Mouse (Mus musculus) large intestine, adult 2 months (tissue): Measurements from ENCODE around the gene D5Ertd579e. TPM values are rescaled to one million over a fixed set of nuclear protein-coding genes. Genes with fewer than 3 reads are reported as not detected.

Source experiments
- DNase-seq: peaks from one replicate; pipeline ENCODE4 v3.0.0-alpha.2; 2012; ENCODE audit warnings: low read depth, low spot score
- WGBS: fragments of 180-500 bp; shearing (Covaris S2); methylation state at CpG from one replicate; pipeline ENCODE4 v1.1.7; 2018; 5-methylcytosine and 5-hydroxymethylcytosine counted together
- polyA plus RNA-seq: library from polyadenylated mRNA; depleted of rRNA; stranded (reverse); fragments of >200 nt; gene quantifications from 2 replicates; pipeline ENCODE4 v1.2.3, GENCODE M21; 2012

The D5Ertd579e gene
- polyA plus RNA-seq, 1 experiment: 24.5 TPM

DNA sequence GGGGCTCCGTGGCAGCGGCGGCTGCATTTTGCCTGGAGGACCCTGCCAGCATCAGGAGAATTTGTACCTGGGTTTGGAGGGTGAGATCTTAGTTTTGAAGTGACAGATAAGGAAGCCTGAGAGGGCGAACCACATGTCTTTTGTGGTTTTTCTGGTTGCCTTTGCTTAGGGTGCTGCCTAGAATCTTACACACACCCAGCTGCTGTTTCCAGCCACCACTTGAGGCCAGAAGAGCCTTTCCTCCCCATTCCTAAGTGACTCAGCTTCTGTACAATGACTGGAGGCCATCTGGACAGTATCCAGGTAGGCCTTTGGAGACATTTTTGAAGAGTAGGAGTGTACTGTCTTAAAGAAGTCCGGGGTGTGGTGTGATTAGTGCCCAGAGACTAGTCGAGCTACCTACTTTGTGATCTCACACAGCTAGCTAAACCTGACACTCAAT is 26.6 kb upstream of the D5Ertd579e start:
- DNase-seq: no peak
- 51% methylated on average over 6 of the region's 6 CpGs for WGBS

DNA sequence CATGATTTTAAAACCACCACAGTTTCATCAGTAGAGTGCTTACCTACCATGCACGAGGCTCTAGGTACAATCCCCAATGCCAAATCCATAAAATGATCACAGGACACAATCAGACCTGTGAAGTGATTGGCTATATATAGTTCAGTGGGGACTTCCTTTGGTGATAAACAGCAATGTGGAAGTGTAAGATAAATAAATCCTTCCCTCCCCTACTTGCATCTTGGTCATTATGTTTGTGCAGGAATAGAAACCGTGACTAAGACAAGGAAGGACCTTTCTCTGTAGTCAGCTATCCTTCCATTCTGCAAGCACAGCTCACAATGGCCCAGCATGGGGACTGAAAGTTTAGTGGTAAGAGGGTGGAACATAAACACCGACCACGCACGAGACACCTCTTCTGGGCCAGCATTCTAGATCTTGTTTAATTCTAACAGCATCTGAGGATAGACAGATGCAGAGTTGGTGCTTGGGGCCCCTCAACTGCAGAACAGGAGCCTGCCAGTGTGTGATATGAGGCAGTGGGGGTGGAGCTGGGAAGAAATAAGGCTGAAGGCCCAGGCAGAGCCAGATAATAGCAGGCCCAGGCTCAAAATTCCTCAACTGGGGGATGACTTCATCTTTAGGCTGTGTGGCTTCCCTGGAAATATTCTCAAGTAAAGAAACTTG is 25.0 kb upstream of the D5Ertd579e start:
- WGBS: 57% methylated on average over 5 of the region's 5 CpGs
- DNase-seq: no peak

DNA sequence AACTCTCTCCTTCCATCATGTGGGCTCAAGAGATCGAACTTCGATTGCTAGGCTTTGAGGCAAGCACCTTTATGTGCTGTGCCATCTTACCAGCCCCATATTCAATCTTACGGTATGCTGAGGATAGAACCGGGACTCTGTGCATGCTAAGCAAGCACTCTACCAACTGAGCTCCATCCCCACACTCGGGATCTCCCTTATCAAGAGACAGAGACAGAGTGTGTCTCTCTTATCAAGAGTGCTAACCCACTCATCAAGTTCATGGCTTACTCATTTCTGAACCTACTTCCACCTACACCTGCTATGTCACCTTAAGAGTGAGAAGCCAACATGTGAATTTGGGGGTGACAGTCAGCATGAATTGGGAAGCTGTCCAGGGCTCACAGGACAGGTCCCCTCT is 24.4 kb upstream of the D5Ertd579e start:
- no peak for DNase-seq
- WGBS: 89% methylated on average over 5 of the region's 5 CpGs

DNA sequence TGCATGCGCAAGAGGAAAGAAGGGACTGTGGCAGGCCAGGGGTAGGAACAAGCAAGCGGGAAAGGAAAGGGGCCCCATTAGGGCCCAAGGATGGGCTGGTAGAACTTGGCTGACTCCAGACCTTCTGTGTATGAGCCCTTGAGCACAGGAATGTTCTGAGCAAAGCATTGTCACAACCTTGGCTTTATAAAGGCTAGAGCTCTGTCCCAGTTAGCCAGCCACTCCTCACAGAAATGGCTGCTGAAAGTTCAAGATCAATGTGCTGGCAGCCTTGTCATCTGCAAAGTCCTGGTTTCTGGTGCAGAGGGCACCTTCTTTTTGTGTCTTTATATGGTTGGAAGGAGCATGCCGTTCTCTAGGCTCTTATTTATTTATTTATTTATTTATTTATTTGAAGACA is 23.8 kb upstream of the D5Ertd579e start:
- no peak for DNase-seq
- WGBS: 84% methylated on average over 3 of the region's 3 CpGs

DNA sequence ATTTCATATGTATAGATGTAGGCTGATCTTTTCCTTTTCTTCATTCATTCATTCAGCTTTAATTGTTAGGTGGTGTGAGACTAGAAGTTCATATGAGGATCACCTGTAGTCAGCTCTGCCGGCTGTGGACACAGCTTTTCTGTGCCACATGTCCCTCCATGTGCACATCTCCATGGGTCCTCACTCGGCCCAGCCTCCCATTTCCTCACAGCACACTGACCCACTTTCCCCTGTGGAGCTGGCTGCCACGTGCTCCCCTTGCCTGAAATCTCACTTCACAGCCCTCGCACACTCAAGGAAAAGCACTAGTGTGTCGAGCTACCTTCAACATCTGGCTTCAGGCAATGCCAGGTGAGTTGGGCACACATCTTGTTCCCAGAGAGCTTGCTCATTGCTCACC is 23.3 kb upstream of the D5Ertd579e start:
- DNase-seq: no peak
- 87% methylated on average over 5 of the region's 5 CpGs for WGBS

DNA sequence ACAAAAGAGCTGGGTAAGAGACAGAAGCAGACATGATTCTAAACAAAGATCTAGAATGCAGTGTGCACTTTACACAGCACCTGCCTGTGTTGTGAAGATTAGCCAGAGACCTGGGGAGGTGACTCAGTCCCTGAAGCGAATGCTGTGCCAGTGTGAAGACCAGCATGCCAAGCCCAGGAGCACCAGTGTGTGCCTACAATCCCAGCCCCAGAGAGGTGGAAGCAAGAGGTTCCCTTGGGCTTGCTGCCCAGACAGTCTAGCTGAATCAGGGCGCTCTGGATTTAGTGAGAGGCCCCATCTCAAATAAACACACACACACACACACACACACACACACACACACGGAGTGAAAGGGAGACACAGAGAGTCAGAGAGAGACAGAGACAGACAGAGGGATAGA is 22.1 kb upstream of the D5Ertd579e start:
- WGBS: 73% methylated on average over 3 of the region's 3 CpGs

DNA sequence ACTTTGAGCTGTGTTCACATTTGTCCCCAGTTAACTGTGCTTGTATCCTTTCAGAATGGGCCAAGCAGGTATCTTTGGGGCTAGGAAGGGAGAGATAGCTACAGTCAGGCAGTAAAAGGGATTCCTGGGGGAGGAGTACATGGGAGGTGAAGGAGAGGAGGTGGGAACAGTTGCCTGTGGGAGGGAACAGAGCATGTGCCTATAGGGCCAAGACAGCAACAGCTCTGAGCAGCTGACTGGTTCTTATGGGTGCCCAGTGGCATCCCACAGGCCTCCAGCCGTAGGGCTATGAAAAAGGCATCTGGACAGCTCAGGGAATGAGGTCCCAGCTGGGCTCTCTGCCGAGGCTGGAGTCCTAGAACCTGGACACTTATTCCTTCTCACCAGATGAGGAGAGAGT is 21.0 kb upstream of the D5Ertd579e start:
- WGBS: 74% methylated on average over 2 of the region's 2 CpGs
- DNase-seq: no peak

More for the DNA sequence above, 22.1 kb upstream of the D5Ertd579e start:
- DNase-seq: no peak

DNA sequence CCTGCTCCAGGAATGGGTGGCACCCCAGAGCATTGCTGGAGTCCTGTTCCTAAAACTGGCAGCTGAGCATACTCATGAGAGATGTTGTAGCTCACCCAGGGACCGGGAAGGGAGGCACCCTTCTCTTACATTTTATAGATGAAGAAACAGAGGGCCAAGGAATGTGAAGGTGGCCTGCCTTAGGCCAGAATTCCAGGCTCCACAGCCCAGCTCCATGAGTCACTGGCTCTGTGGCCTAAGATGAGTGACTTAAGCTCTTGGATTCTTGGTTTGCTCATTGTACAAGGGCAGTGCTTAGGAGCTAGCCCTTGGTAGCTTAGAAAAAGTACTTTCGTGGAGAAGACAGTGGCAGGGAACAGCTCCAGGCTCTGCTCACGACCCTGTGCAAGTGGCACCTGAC is 19.0 kb upstream of the D5Ertd579e start:
- WGBS: 70% methylated on average over 3 of the region's 3 CpGs

DNA sequence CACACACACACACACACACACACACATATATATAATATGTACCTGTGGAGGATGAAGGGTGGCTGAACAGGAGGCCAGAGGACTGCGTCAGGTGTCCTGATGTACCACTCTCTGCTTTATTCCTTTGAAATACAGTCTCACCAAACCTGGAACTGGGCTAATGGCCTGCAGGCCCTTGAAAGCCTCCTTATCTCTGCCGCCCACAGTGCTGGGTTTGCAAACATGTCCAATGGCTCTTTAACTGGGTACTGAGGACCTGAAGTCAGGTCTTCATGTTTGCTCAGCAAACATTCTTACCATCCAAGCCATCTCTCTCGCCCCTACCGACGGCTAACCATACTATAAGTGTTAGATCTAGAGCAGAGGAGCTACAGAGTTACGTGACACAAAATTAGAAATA is 17.9 kb upstream of the D5Ertd579e start:
- no peak for DNase-seq
- 58% methylated on average over 6 of the region's 6 CpGs for WGBS

More for the DNA sequence above, 19.0 kb upstream of the D5Ertd579e start:
- DNase-seq: no peak

DNA sequence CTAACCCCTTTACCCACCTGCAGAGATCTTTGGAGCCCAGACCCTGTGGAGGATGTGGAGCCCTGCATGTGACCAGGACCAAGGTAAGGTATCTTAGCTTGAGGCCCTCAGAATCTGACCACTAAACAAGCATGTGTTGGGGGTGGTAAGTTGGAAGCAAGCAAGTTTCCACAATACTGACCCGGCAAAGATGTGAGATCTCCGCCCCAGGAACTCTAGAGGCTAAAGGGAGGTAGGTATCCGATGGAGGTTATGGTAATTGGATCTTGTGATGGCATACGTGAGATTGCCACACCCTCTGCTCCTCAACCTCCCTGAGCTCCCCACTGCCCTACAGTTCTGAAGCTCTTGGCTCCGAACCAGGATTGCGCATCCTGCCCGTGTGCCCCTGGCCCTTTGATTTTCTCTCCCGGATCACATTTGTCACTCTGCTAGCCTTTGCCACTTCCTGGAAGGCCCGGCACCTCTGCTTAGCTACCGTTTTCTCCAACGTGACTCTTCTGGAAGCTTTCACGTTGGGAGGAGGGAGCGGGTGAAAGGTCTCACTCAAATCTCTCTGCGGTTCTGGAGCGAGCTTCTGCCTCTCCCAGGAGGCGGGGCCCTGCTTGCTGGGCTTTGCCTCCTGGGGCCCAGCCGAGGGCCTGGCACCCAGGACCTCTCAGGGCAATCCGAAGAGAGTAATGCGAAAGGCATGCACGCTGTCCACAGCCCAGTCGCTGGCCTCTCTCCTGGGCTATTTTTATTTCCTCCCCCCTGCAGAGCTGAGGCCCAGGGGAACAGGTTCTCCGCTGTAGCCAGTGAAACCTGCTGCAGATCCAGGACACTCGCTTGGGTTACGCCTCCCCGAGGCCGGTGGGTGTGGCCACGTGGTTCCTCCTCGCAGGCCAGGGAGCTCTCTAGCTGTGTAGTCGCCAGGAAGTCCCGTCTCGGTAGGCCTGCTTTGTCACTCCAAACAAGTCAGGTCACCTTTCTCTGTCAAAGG is 17.0 kb upstream of the D5Ertd579e start:
- no peak for DNase-seq
- WGBS: 4% methylated on average over 31 of the region's 31 CpGs

DNA sequence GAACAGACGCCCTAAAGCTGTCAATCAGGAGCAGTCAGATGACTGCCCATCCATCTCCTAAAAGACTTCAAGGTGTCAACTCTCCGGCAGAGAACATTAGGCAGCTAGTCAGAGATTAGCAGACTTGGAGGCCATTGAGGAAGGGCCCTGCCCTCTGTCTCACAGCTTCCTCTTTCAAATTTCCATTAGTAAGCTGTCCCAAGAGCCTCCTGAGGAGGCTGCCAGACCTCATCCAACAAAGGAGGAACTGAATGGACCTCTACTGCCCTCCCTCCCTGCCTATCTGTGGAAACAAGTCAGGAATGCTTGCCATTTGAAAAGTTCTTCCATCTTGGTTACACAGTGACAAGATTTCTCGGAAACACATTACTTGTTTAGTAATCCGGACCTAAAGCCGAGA is 16.0 kb upstream of the D5Ertd579e start:
- 80% methylated on average over 5 of the region's 5 CpGs for WGBS

DNA sequence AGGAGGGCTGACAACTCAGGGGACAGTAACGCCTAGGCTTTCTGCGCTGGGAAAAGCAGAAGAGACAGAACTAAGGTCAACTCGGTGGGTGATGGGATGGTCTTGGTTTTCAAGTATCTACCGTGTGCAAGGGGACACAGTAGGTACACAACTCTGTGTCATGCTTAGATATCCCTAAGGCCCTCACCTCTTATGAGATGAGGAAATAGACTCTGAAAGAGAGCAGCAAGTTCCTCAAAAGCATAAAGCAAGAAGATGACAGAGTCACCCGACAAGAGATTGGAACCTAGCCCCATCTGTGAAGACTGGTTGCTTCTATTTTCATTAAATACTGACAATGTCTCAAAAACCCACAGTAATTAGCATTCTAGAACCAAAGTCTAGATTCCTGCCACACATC is 10.0 kb upstream of the D5Ertd579e start:
- no peak for DNase-seq
- 83% methylated on average over 5 of the region's 5 CpGs for WGBS

More for the DNA sequence above, 16.0 kb upstream of the D5Ertd579e start:
- no peak for DNase-seq

DNA sequence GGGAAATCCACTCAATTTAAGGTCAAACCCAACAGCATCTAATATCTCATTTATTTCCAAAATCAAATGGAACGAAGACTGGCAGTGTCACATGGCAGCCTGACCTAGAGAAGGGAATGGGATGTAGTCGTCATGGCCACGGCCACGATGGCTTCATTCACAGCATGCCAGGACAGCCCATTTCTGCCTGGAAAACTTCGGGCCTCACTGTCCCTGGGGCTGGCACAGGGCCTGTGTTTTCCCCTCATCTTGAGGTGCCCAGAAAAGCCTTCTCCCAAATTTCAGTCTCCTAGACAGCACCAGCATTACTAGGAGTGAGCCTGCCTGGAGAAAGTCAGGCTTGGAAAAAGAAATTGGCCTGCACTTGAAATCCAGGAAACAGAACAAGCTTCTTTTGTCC is 9.6 kb upstream of the D5Ertd579e start:
- no peak for DNase-seq
- WGBS: 88% methylated on average over 5 of the region's 5 CpGs

DNA sequence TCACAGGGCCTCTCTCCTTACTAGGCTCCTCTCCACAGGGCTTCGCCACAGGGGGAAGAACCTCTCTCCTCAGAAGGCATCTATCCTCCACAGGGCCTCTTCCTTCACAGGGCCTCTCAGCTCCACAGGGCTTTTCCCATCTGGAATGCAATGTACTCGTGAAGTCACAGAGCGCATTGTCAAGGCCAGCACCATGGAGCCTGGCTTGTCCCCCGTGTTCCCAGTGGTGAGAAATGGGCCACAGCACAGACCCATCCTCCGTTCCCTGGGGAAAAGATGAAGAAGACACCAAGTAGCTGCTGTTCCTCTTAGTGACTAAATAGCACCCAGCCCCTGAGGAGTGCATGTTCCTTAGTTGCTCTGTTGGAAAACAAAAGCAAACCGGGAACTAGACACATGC is 8.9 kb upstream of the D5Ertd579e start:
- DNase-seq: no peak
- 78% methylated on average over 6 of the region's 6 CpGs for WGBS

DNA sequence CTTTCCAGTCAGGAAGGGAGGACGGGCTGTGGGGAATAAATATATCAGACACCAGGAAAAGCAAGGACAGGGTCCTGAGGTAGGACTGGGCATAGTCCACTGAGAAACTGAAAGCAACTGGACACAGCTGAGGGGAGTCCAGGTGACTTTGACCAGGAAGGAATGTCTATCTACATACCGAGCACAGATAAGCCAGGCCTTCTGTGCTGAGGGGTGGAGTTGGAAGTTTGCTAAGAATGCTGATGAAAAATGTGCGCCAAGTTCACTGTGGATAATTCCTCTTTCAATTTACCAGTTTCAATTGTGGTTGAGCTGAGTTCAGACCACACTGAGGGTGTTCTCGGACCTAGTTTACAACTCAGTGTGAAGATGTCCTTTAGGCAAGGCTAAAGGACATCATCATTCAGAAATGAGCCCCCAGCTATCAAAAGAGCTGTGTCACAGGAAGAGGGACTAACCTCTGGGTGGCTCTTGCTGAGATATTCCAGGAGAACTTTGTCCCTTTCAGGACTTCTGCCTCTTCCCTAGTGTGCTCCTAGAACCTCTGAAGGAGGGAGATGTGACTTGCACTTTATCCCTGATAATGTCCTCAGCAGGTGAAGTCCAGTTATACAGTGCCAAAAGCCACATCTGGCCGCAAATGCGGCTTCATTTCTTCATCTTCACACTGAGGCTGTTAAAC is 5.3 kb upstream of the D5Ertd579e start:
- 42% methylated on average over 6 of the region's 6 CpGs for WGBS
- DNase-seq: no peak

DNA sequence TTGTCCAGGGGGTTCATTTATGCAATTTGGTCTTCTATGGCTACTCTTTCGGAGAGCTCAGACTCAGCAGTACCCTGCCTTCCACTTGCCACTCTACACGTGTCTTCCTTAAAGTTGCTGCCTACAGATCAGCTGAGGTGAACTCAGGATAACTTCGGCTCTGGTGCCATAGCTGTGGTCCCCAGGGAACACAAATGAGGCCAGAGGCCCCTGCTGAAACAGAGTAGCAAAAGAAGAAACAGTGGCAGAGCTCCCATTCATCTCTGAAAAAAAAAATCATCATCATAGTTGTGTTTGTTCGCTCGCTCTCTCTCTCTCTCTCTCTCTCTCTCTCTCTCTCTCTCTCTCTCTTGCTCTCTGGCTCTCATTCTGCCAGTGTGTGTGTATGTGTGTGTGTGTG is 2.9 kb upstream of the D5Ertd579e start:
- no peak for DNase-seq
- 74% methylated on average over 5 of the region's 5 CpGs for WGBS

DNA sequence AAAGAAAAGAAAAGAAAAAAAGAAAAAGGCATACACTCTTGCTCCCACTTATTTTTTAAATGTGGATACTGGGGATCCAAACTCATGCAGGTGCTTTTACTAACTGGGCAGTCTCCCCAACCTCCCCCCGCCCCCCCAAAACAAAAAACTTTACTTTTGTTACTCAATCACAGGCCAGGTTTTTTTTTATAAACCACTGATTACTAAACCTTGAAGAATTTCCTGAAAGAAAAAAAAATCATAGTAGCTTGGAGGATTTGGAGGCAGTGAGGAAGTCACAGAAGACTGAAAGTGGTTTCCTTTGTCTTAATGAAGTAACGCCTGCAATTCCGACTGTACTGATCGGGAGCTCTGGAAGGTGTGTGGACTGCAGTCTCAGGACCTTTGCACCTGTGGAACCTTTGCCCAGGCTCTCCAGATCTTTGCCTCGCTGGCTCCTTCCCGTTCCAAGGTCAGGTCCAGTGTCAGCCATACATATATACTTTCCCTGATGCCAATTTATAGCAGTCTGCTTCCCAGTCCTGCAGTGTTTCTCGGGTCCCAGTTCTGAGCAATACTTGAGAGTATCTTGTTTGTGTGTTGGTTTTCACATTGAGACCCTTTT is 2.3 kb upstream of the D5Ertd579e start:
- 33% methylated on average over 7 of the region's 7 CpGs for WGBS

DNA sequence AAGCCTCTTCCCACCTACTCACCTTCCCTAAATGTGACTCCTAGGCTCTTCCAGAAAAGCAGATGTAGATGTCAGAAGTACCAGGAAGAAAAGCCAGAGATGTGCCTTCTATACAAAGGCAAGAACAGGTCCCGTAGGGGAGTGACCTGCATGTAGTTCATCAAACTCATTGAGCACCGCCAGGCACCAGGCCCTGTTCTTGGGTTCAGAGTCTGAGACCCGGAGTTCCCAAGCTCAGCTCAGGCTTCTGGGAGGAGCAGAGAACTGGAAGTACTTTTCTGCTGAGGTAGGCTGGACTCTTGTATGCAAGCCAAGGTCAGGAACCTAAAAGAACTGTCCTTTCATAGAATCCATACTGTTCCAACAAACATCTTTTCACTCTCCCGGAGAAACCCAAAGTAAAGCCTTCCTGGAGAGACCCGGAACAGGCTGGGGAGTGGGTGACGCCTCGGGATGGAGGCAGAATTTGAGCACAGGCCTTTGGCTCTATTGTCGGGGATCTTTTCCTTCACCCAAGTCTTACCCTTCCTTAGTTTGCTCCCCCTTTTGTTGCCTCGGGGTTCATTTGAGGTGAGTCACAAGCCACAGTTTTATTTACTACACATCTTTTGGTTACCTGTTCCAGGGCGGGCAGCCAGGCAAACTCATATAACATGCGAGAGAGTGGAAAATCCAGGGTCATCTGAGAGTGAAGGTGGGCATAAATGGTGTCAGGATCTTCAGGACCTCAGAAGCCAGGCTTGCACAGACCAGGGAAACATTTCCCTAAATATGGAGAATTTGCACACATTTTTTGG is 878 bp upstream of the D5Ertd579e start:
- no peak for DNase-seq

More for the DNA sequence above, 2.3 kb upstream of the D5Ertd579e start:
- DNase-seq: no peak

DNA sequence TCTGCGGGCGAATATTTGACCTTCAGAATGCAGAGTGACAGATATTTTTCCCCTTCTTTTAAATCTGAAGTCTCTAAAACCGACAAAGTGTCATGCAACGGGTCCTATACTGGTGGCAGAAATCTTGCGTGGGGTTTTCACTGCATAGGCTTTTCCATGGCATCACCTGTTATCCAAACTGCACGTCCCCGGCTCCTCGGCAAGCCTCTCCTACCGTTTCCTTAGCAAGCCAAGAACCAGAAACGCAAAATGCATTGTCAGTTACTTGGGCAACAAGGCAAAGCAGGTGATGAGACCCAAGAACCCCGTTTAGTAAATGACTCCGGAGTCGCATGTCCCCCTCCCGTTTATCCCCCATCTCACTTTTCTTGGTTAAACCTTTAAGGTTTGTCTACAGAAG is 819 bp downstream of the D5Ertd579e start:
- DNase-seq: no peak
- WGBS: 1% methylated on average over 14 of the region's 14 CpGs

More for the DNA sequence above, 878 bp upstream of the D5Ertd579e start:
- 66% methylated on average over 11 of the region's 11 CpGs for WGBS
